Comparison of ENCODE assay signal across 18 mouse cellular contexts in genomic region chr11:76859261-76859660, GRCm38 (mm10). TPM values are rescaled to one million over a fixed set of nuclear protein-coding genes. Genes with fewer than 3 reads are reported as not detected.
DNase-seq lines count a peak whose midpoint lies in the region; ATAC-seq and TF ChIP-seq lines count a peak whose summit lies in the region.
"Had no signal": no experiment of that assay in that cellular context is flagged by ENCODE, and none has a peak within 500 bp of the region (broad histone marks: within the 10 kb centered on the region; RNA-seq: fewer than 3 reads in every experiment).

No protein-coding gene starts in this region.

- TF ChIP-seq EP300 in MEL (IDR thresholded peaks at IDR 0.05; ENCODE audit: low read depth in 1 of 2, low read length in 2 of 2) = no peak

- no peak for DNase-seq in heart, postnatal 4 days
- peak; percentile 86 for DNase-seq in MEL (ENCODE audit: low read depth, low spot score)
- DNase-seq in brain, adult 2 months (ENCODE audit: low read depth, low spot score) = peak; percentile 29
- DNase-seq in kidney, adult 8-10 months = no peak
- no peak for DNase-seq in urinary bladder, postnatal 36 days (ENCODE audit: low spot score in 2 of 2)
- DNase-seq: adrenal gland, postnatal 10 days; cerebellum, postnatal 25 days; kidney, postnatal 4 days; thymus, postnatal 36 days had no signal

- H3K79me2 ChIP-seq in MEL (ENCODE audit: control insufficient read depth, insufficient read depth, low read length, poor library complexity) = no peaks in the 10 kb centered on the region

- H3K36me3 ChIP-seq in heart, embryonic 16.5 days (ENCODE audit: control insufficient read depth, insufficient read depth) = no peaks in the 10 kb centered on the region
- H3K36me3 ChIP-seq in MEL (ENCODE audit: control insufficient read depth in 1 of 2, insufficient read depth in 2 of 2, low read length in 2 of 2) = peaks cover 0 to 7% of the 10 kb centered on the region in 2 experiments; a peak in 2 of 4 replicates
- H3K36me3 ChIP-seq: embryonic facial prominence, embryonic 12.5 days; forebrain, embryonic 12.5 days; hindbrain, embryonic 13.5 days; limb, embryonic 12.5 days had no signal

- no peak overlapping the region for H3K4me3 ChIP-seq in heart, embryonic 16.5 days (ENCODE audit: low read length)
- H3K4me3 ChIP-seq in MEL (ENCODE audit: control insufficient read depth in 1 of 2, insufficient read depth in 1 of 2, low read depth in 2 of 2, low read length in 2 of 2) = no peak overlapping the region
- H3K4me3 ChIP-seq: embryonic facial prominence, embryonic 12.5 days; forebrain, embryonic 12.5 days; hindbrain, embryonic 13.5 days; limb, embryonic 12.5 days had no signal

- H3K9me3 ChIP-seq in heart, embryonic 16.5 days (replicated peaks; ENCODE audit: control insufficient read depth, low read length) = 0 out of 2 replicates have a peak, but pooled peaks cover 2% of the 10 kb centered on the region
- H3K9me3 ChIP-seq in MEL (replicated peaks; ENCODE audit: insufficient read depth, low read length) = no peaks in the 10 kb centered on the region
- H3K9me3 ChIP-seq: embryonic facial prominence, embryonic 12.5 days; forebrain, embryonic 12.5 days; hindbrain, embryonic 13.5 days; limb, embryonic 12.5 days had no signal

- TF ChIP-seq RAD21 in MEL (IDR thresholded peaks at IDR 0.05; ENCODE audit: low read depth, low read length) = no peak

- no peak for TF ChIP-seq POLR2A in MEL (IDR thresholded peaks at IDR 0.05; ENCODE audit: control insufficient read depth in 1 of 2, insufficient read depth in 1 of 2, low read depth in 1 of 2, low read length in 2 of 2, poor library complexity in 1 of 2)

- H3K27ac ChIP-seq in heart, embryonic 16.5 days (ENCODE audit: low read length) = peak overlapping the region; percentile 62
- no peak overlapping the region for H3K27ac ChIP-seq in MEL (ENCODE audit: control insufficient read depth, low read depth, low read length)
- H3K27ac ChIP-seq: embryonic facial prominence, embryonic 12.5 days; forebrain, embryonic 12.5 days; hindbrain, embryonic 13.5 days; limb, embryonic 12.5 days had no signal

- H3K4me1 ChIP-seq in heart, embryonic 16.5 days (ENCODE audit: control insufficient read depth, insufficient read depth, low read length) = peaks cover 33% of the 10 kb centered on the region
- peaks cover 0 to 18% of the 10 kb centered on the region in 2 experiments; a peak in 3 of 4 replicates for H3K4me1 ChIP-seq in MEL (ENCODE audit: control insufficient read depth in 1 of 2, insufficient read depth in 2 of 2, low read length in 2 of 2)
- H3K4me1 ChIP-seq: limb, embryonic 12.5 days had no signal

- 43% methylated on average over 5 of the region's 5 CpGs for WGBS in heart, embryonic 16.5 days

- no peak for TF ChIP-seq CTCF in MEL (IDR thresholded peaks at IDR 0.05 in 2 of 3, conservative IDR thresholded peaks at IDR 0.05 in 1 of 3; ENCODE audit: control insufficient read depth in 1 of 3, insufficient read depth in 1 of 3, low read depth in 2 of 3, low read length in 3 of 3, poor library complexity in 1 of 3, severe bottlenecking in 1 of 3)

- no peak for ATAC-seq in heart, embryonic 16.5 days (replicated peaks; ENCODE audit: extremely low read depth, insufficient read depth, low FRiP score)
- ATAC-seq in neutrophil, adult 5-6 weeks (ENCODE audit: extremely low read depth, insufficient number of reproducible peaks, low FRiP score, poor library complexity, severe bottlenecking) = peak; percentile 74
- ATAC-seq: intestine, postnatal 0 days had no signal

- H3K4me2 ChIP-seq in heart, embryonic 16.5 days (ENCODE audit: low read depth, low read length) = peak overlapping the region; percentile 37; the same call in 1 of the 2 replicates
- H3K4me2 ChIP-seq: embryonic facial prominence, embryonic 12.5 days; forebrain, embryonic 12.5 days; hindbrain, embryonic 13.5 days; limb, embryonic 12.5 days had no signal

- H3K27me3 ChIP-seq in heart, embryonic 16.5 days (ENCODE audit: control insufficient read depth, insufficient read depth, low read length) = no peaks in the 10 kb centered on the region
- peaks cover 2 to 4% of the 10 kb centered on the region in 2 experiments; a peak in 2 of 4 replicates for H3K27me3 ChIP-seq in MEL (ENCODE audit: control insufficient read depth in 1 of 2, insufficient read depth in 2 of 2, low read length in 2 of 2)
- H3K27me3 ChIP-seq: embryonic facial prominence, embryonic 12.5 days; forebrain, embryonic 12.5 days; hindbrain, embryonic 13.5 days; limb, embryonic 12.5 days had no signal

- H3K9ac ChIP-seq in heart, embryonic 16.5 days (ENCODE audit: low read length) = no peak overlapping the region
- H3K9ac ChIP-seq in MEL (ENCODE audit: control insufficient read depth, low read depth, low read length, poor library complexity, severe bottlenecking) = no peak overlapping the region
- H3K9ac ChIP-seq: embryonic facial prominence, embryonic 12.5 days; forebrain, embryonic 12.5 days; hindbrain, embryonic 13.5 days; limb, embryonic 12.5 days had no signal

TF ChIP-seq in MEL, 35 proteins besides CTCF, POLR2A, EP300 and RAD21:
- TF ChIP-seq MAX (IDR thresholded peaks at IDR 0.05; ENCODE audit: low read length) (no peak), ZMIZ1 (IDR thresholded peaks at IDR 0.05; ENCODE audit: low read depth, low read length) (no peak), ELF1 (IDR thresholded peaks at IDR 0.05; ENCODE audit: low read depth, low read length) (no peak), MAFK (IDR thresholded peaks at IDR 0.05; ENCODE audit: borderline replicate concordance, low read depth, low read length) (no peak), TCF12 (IDR thresholded peaks at IDR 0.05; ENCODE audit: low read depth, low read length) (no peak), POLR2AphosphoS2 (IDR thresholded peaks at IDR 0.05; ENCODE audit: low read length) (no peak), TBP (IDR thresholded peaks at IDR 0.05; ENCODE audit: low read depth, low read length) (no peak), MAZ (IDR thresholded peaks at IDR 0.05; ENCODE audit: low read depth, low read length) (no peak), HCFC1 (IDR thresholded peaks at IDR 0.05; ENCODE audit: low read depth, low read length) (no peak)
TF ChIP-seq in MEL: peak in this region for 0.

RNA-seq across cellular contexts. Expression of gene Cpd, which starts 12.4 kb away (rescaled TPM):
- 6.9 and 10.0 TPM in 2 replicates for polyA plus RNA-seq in heart, embryonic 16.5 days (2015; fragmentation: Nextera tagmentation; extraction: Ambion mirVana)
- 10 to 100 TPM; 66.0 to 66.4 TPM for total RNA-seq in heart, postnatal 4 days (2021)
- 9.1 and 14.6 TPM in 2 replicates for total RNA-seq in MEL (2012; rRNA removed)
- polyA plus RNA-seq in MEL (2012; ENCODE audit: insufficient read depth in 1 of 2, insufficient read length in 2 of 2, low read depth in 1 of 2, low replicate concordance in 2 of 2, missing spikeins in 1 of 2) = 1 to 10 TPM in 1 of 2 experiments, not detected in 1; 7.5 TPM
- total RNA-seq in neutrophil, adult 5-6 weeks (2017) = 107 and 114 TPM in 2 replicates

RNA-seq across cellular contexts. Expression of gene Tmigd1, which starts 42.7 kb away (rescaled TPM):
- polyA plus RNA-seq in heart, embryonic 16.5 days (2015; fragmentation: Nextera tagmentation; extraction: Ambion mirVana) = 0.21 and 2.7 TPM in 2 replicates
- total RNA-seq in heart, postnatal 4 days (2021) = under 1 TPM in 1 of 2 experiments, not detected in 1; 0.59 TPM
- total RNA-seq in MEL (2012; rRNA removed) = not detected in 2 replicates
- not detected for polyA plus RNA-seq in MEL (2012; ENCODE audit: insufficient read depth in 1 of 2, insufficient read length in 2 of 2, low read depth in 1 of 2, low replicate concordance in 2 of 2, missing spikeins in 1 of 2)
- not detected in 2 replicates for total RNA-seq in neutrophil, adult 5-6 weeks (2017)
- total RNA-seq: left cerebral cortex, adult 18-20 months had no signal
- polyA plus RNA-seq: embryonic facial prominence, embryonic 12.5 days; forebrain, embryonic 12.5 days; hindbrain, embryonic 13.5 days; limb, embryonic 12.5 days; liver, embryonic 16.5 days had no signal

Comparison
In these comparisons a context has a peak if more than half of its experiments do, and no peak if none do; other contexts are left out.
1. DNase-seq: peak in MEL (single experiment) and brain, adult 2 months (single experiment); none in heart, postnatal 4 days (single experiment), kidney, adult 8-10 months (0 of 2) and urinary bladder, postnatal 36 days (0 of 2).